Mouse (Mus musculus): Measurements from ENCODE around the gene Fxyd1. TPM values are rescaled to one million over a fixed set of nuclear protein-coding genes. Genes with fewer than 3 reads are reported as not detected.

The Fxyd1 gene
- 0.28 and 1.7 TPM in 2 replicates for polyA plus RNA-seq (2012)

DNA sequence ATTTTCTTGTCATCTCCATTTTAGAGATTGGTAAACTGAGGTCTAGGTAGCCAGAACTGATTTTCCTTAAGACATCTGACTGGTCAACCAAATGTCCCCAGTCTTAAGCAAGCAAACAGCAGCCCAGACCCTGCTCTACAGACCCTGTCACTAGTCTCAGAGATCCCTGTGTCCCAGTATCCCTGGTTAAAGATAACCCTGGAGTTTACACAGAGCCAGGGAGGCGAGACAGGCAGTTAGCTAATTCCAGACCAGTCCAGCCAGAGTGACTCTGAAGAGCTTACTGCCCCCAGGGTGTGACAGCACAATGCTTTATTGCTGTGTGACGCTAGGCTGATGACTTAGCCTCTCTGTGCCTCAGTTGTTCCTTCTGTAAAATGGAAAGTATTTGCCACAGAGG, at the start of gene Fxyd1:
Gene Fxyd1, minus strand, starts transcription at position 129 of the 400 bp plus-strand sequence.
- H3K4me1 ChIP-seq (ENCODE audit: control insufficient read depth): no peaks in the 10 kb centered on the region; the same call in 1 of the 2 replicates
- no peaks in the 10 kb centered on the region for H3K36me3 ChIP-seq (ENCODE audit: control insufficient read depth)
- no peak for TF ChIP-seq TAL1 (IDR thresholded peaks at IDR 0.05; ENCODE audit: low read length)
- no peak for TF ChIP-seq GATA1 (IDR thresholded peaks at IDR 0.05; ENCODE audit: low read length)
- H3K4me3 ChIP-seq (replicated peaks): no peak within 1 kb of the TSS
- H3K27me3 ChIP-seq (ENCODE audit: control insufficient read depth): peaks cover 15% of the 10 kb centered on the region
- H3K9me3 ChIP-seq (ENCODE audit: control insufficient read depth, low read length): no peaks in the 10 kb centered on the region

DNA sequence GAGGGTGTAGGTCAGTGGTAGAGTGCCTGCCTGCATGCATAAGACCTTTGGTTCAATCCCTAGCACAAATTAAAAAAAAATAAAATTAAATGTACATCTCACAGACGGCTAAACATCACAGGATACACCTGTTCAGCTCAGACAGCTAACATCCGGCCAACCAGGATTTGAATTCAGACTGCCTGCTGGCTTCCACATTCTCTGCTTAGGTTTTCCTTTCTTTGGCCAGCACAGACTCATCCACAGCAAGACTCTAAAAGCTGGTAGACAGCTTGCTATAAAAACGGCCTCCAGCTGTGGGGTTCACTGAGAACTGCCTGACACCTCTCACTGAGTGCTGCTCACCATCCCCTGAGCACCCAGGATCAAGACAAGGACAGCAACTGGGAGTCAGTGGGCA, 49.2 kb upstream of the Fxyd1 start:
- H3K4me3 ChIP-seq (replicated peaks): no peak overlapping the region
- peaks cover 5% of the 10 kb centered on the region; the same call in 1 of the 2 replicates for H3K36me3 ChIP-seq (ENCODE audit: control insufficient read depth)
- H3K9me3 ChIP-seq (ENCODE audit: control insufficient read depth, low read length): no peaks in the 10 kb centered on the region
- no peaks in the 10 kb centered on the region for H3K27me3 ChIP-seq (ENCODE audit: control insufficient read depth)
- TF ChIP-seq GATA1 (IDR thresholded peaks at IDR 0.05; ENCODE audit: low read length) (no peak), TAL1 (IDR thresholded peaks at IDR 0.05; ENCODE audit: low read length) (no peak)
- no peaks in the 10 kb centered on the region for H3K4me1 ChIP-seq (ENCODE audit: control insufficient read depth)

- no peaks in the 10 kb centered on the region for H3K4me1 ChIP-seq (ENCODE audit: control insufficient read depth)
- no peaks in the 10 kb centered on the region for H3K27me3 ChIP-seq (ENCODE audit: control insufficient read depth)
- peaks cover 5% of the 10 kb centered on the region; the same call in 1 of the 2 replicates for H3K36me3 ChIP-seq (ENCODE audit: control insufficient read depth)
- H3K4me3 ChIP-seq (replicated peaks): no peak overlapping the region
- TF ChIP-seq TAL1 (IDR thresholded peaks at IDR 0.05; ENCODE audit: low read length) (no peak), GATA1 (IDR thresholded peaks at IDR 0.05; ENCODE audit: low read length) (no peak)
- no peaks in the 10 kb centered on the region for H3K9me3 ChIP-seq (ENCODE audit: control insufficient read depth, low read length)
Observed at GRCm38 (mm10) chr7:31105061-31105768, 48.2 kb upstream of the Fxyd1 start.

GRCm38 (mm10) chr7:31100786-31101185, 43.8 kb upstream of the Fxyd1 start:
- no peaks in the 10 kb centered on the region; the same call in 1 of the 2 replicates for H3K9me3 ChIP-seq (ENCODE audit: control insufficient read depth, low read length)
- TF ChIP-seq GATA1 (IDR thresholded peaks at IDR 0.05; ENCODE audit: low read length): no peak
- no peak for TF ChIP-seq TAL1 (IDR thresholded peaks at IDR 0.05; ENCODE audit: low read length)
- no peaks in the 10 kb centered on the region for H3K27me3 ChIP-seq (ENCODE audit: control insufficient read depth)
- no peak overlapping the region for H3K4me3 ChIP-seq (replicated peaks)
- H3K4me1 ChIP-seq (ENCODE audit: control insufficient read depth): no peaks in the 10 kb centered on the region
- peaks cover 5% of the 10 kb centered on the region; the same call in 1 of the 2 replicates for H3K36me3 ChIP-seq (ENCODE audit: control insufficient read depth)

DNA sequence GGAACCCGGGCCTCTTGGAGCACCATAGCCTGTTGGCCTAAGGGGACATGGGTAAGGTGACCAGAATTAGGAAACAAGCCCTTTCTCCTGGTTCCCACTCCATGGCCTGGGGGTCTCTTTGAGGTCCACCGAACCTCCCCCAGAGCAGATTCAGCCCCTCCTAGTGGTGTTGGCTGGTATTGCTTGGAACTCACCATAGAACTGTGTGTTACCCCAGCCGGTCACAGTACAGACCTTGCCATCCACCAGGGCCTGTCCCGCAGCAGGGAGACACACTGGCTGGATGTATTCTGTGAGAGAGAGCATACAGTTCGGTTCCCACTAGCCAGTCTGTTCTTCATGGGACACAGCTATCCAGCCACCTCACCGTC, 42.6 kb upstream of the Fxyd1 start:
- Histone ChIP-seq H3K9me3 (ENCODE audit: control insufficient read depth, low read length) (no peaks in the 10 kb centered on the region; the same call in 1 of the 2 replicates), H3K36me3 (ENCODE audit: control insufficient read depth) (peaks cover 5% of the 10 kb centered on the region; the same call in 1 of the 2 replicates), H3K4me1 (ENCODE audit: control insufficient read depth) (no peaks in the 10 kb centered on the region), H3K4me3 (replicated peaks) (no peak overlapping the region), H3K27me3 (ENCODE audit: control insufficient read depth) (no peaks in the 10 kb centered on the region)
- TF ChIP-seq TAL1 (IDR thresholded peaks at IDR 0.05; ENCODE audit: low read length): no peak
- no peak for TF ChIP-seq GATA1 (IDR thresholded peaks at IDR 0.05; ENCODE audit: low read length)

DNA sequence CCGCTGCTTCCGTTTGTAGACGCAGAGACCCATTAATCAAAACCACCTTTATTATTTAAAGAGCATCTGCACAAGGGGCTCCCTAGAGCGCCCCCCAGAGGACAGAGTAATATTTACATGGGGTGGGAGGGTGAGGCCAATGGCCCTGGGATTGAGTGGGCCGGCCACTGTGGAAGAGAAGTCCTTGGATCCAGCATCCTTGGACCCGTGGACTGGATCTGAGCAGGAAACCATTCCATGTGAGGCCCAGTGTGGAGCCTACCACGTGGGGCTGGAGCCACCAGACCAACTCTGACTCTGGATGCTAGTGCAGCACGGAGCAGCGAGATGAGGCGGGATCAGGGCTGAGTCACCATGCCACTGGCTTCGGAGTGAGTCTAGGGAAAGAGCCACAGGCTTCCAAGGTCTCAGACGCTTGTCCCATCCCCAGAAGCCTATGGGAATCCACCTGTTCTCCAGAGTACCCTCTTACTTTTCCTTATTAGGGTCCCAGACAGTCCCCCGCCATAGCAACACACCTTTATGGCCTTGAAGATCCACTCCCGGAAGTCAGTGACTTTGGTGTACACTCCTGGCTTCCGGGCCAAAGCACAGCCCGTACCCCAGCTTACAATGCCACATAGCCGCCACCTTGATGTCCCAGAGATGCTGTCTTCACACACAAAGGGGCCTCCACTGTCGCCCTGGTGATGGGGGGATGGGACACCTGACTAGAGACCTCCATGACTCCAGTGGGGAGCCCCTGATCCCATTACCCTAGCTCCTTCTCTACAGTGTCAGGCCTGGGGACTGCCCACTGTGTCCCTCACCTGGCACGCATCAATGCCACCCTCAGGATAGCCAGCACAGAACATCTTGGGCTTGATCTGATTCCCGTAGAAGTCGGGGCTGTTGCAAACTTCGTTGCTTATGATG, 42.0 kb upstream of the Fxyd1 start:
- Histone ChIP-seq H3K9me3 (ENCODE audit: control insufficient read depth, low read length) (no peaks in the 10 kb centered on the region; the same call in 1 of the 2 replicates), H3K4me3 (replicated peaks) (no peak overlapping the region), H3K27me3 (ENCODE audit: control insufficient read depth) (no peaks in the 10 kb centered on the region), H3K36me3 (ENCODE audit: control insufficient read depth) (peaks cover 5% of the 10 kb centered on the region; the same call in 1 of the 2 replicates), H3K4me1 (ENCODE audit: control insufficient read depth) (no peaks in the 10 kb centered on the region)
- no peak for TF ChIP-seq TAL1 (IDR thresholded peaks at IDR 0.05; ENCODE audit: low read length)
- no peak for TF ChIP-seq GATA1 (IDR thresholded peaks at IDR 0.05; ENCODE audit: low read length)

DNA sequence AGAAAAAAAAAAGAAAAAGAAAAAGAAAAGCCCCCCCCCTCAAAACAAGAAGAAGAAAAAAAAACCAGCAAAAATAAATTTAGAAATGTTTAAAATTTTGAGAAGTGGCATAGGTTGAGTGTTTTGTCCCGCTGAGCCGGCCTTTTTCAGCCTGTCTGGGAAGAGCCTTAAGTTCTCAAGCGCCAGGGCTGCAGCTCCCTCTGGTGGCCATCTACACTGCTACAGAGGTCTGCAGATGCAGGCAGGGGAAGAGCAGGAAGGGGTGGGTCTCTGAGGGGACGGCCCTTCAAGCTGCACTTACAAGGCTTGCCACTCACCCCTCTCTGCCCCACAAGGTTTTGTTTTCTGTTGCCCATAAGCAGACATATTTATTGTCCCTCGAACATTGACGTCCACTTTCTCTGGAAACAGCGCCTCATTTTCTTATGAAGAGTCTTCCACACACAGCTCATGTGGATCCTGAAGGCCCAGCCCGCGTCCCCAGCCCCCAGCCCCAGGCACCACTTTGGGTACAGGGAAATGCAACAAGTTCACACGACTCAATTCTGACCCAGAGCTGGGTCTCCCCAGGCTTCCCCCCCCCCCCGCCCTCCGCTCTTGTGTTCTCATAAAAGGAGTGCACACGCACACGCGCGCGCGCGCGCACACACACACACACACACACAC, 40.7 kb upstream of the Fxyd1 start:
- Histone ChIP-seq H3K4me3 (replicated peaks) (no peak overlapping the region), H3K36me3 (ENCODE audit: control insufficient read depth) (peaks cover 4% of the 10 kb centered on the region; the same call in 1 of the 2 replicates), H3K27me3 (ENCODE audit: control insufficient read depth) (no peaks in the 10 kb centered on the region), H3K4me1 (ENCODE audit: control insufficient read depth) (no peaks in the 10 kb centered on the region), H3K9me3 (ENCODE audit: control insufficient read depth, low read length) (no peaks in the 10 kb centered on the region; the same call in 1 of the 2 replicates)
- TF ChIP-seq GATA1 (IDR thresholded peaks at IDR 0.05; ENCODE audit: low read length): no peak
- TF ChIP-seq TAL1 (IDR thresholded peaks at IDR 0.05; ENCODE audit: low read length): no peak

DNA sequence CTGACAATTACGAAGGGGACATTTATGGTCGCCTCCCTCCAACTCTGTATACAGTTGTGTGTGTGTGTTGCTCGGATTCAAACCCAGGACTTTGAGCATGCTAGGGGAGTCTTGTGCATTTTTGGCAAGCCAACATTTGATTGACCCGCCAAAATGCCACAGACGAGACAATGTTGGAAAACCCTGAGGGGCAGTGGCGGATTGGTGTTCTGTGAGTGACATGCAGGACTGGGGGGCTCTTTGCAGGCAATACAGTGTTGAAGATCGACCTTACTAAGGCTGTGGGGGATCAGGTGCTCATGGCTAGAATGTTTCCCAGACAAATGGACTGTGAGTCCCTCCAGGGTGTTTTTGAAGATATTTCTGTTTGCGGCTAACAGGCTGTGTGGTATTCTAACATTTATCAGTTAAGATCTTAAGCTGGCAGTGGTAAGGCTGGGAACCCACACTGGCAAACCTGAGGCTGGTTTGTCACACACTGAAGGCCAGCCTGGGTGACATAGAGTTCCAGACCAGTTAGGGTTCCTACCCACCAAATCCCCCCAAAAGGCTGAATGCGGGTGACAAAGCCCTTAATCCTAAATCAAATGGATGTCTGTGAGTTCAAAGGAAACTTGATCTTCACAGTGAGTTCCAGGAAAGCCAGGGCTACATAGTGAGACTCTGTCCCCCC, 40.0 kb upstream of the Fxyd1 start:
- H3K9me3 ChIP-seq (ENCODE audit: control insufficient read depth, low read length): no peaks in the 10 kb centered on the region; the same call in 1 of the 2 replicates
- no peak overlapping the region for H3K4me3 ChIP-seq (replicated peaks)
- H3K27me3 ChIP-seq (ENCODE audit: control insufficient read depth): no peaks in the 10 kb centered on the region
- H3K36me3 ChIP-seq (ENCODE audit: control insufficient read depth): no peaks in the 10 kb centered on the region; the same call in 1 of the 2 replicates
- H3K4me1 ChIP-seq (ENCODE audit: control insufficient read depth): no peaks in the 10 kb centered on the region
- no peak for TF ChIP-seq TAL1 (IDR thresholded peaks at IDR 0.05; ENCODE audit: low read length)
- no peak for TF ChIP-seq GATA1 (IDR thresholded peaks at IDR 0.05; ENCODE audit: low read length)
